Mouse (Mus musculus) megakaryocyte progenitor cell, adult 5-6 weeks (primary cell): ENCODE measurements at regions not wholly inside any gene's neighbourhood (a gene's known extent, or its start where the extent isn't known, plus 50 kb on each side); places are given as distances from the start of the nearest gene placed in this dataset.

Source experiments
- ATAC-seq: replicated peaks from 2 replicates; pipeline ENCODE4 v1.8.0; 2016; ENCODE audit warnings: mild to moderate bottlenecking, moderate TSS enrichment, inconsistent platforms; ENCODE audit not compliant: poor library complexity

- no peak for ATAC-seq
Measured at GRCm38 (mm10) chr9:78881307-78881790, 266.0 kb downstream of the Cd109 start.

GRCm38 (mm10) chr9:78903211-78903610 lies 287.9 kb downstream of the Cd109 start:
- ATAC-seq, result no peak

GRCm38 (mm10) chr9:78917336-78917735 lies 302.0 kb downstream of the Cd109 start:
- no peak for ATAC-seq

- no peak for ATAC-seq
Measured at GRCm38 (mm10) chr9:78925977-78926593, 310.7 kb downstream of the Cd109 start.

- ATAC-seq, result no peak
Measured at GRCm38 (mm10) chr9:78941648-78942047, 326.3 kb downstream of the Cd109 start.

DNA sequence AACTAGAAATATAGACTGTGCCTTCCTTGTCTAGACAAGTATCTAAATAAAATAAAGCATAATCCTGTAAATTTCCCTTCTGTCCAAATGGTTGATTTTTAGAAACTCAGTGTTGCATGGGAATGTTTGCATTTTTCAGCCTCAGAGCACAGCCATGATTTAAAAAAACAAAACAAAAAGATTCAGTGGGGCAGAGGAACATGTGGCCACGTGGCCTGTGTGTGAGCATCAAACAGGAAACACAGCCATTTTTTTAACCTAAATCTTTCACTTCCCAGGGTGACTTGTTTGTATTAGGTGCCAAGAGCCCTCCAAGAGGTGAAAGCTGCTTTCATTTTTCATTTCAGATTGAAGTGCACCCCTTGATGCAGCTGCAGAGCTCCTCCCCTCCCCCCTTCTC lies 349.5 kb downstream of the Cd109 start:
- ATAC-seq, result no peak

- ATAC-seq, result no peak
Measured at GRCm38 (mm10) chr9:78965226-78965950, 350.0 kb downstream of the Cd109 start.

GRCm38 (mm10) chr9:78971731-78972130 lies 356.4 kb downstream of the Cd109 start:
- ATAC-seq, result no peak

- ATAC-seq, result no peak
Measured at GRCm38 (mm10) chr9:78983734-78984133, 368.4 kb downstream of the Cd109 start.

- ATAC-seq, result no peak
Measured at GRCm38 (mm10) chr9:78985184-78985864, 370.0 kb downstream of the Cd109 start.

DNA sequence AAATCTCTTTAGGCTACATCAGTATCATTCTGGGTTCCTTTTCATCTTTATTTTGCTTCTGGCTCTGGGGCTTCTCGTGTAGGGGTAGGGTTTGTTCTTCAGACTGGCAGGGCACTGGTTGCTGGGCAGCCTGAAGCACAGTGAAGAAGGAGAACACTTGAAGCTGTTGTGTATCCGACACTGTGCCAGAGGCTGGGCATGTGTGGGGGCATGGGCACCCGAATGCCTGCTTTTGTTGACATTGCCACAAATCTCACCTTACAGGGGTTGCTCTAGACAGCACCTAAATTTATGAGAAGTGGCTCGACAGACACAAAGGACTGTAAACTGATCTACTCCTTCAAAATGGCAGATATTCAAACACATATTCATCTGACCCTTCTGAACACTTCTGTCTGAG lies 376.0 kb downstream of the Cd109 start:
- ATAC-seq, result no peak

DNA sequence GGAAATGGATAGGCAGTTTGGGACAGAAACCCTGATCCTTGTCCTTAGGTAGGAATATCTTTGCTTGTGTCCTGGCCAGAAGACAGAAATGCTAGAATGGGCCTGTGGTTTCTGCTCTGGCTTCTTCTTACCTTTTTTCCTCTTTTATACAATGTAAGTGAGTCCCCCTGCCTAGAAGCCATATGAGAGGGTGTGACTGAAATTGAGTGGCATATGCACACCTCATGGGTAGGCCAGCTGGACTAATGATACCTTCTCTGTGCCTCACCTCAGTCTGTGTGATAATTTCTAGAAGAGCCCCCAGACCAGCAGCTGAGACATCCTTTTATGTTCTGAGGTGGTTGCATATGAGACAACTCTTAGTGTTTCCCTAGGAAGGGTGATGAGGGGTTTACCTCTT lies 385.7 kb downstream of the Cd109 start:
- ATAC-seq, result no peak

DNA sequence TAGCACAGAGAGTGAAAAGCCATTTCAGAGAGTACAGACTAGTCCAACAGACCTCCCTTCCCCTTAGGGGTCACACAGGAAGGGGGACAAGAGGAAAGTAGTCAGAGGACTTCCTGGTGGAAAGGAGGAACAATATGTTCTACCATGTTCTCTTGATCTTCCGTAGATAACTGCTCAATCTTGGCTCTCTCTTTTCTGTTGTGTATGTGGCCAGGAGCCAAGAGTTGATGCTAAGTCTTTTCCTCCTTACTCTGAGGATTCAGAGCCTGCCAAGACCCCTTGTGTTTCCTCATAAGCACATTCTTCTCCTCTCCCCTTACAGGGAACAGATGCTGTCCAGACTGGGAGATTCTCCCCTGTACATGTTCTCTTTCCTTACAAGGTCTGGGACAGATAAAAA lies 386.6 kb downstream of the Cd109 start:
- no peak for ATAC-seq

DNA sequence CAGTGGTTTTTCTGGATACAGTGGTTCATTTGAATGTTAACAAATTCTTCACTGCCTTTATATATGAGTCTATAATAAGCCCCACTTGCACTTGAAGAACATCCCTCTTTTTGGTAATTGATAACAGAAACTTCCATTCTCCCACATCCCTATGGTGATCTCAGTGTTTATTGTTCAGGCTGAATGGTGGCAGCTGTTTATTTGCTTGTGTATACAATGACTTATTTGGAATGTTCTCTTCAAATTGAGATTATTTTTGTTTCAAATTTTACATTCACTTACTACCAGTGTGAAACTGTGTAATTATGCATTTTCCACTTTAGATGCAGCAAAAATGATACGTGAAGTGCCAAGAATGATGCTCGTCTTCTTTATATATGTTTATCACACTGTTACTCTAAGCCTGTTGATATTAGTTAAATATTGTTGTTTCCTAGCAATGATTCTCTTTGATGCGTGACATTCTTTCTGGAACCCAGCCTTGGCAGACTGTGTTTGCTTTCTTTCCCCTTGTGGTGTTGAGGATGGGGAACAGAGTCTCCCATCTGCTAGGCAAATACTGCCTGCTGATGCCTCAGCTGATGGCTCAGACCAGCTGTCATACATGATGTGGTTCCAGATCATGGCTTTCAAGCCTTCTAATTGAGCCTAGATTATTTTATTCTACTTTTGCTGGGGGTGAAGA lies 389.1 kb downstream of the Cd109 start:
- ATAC-seq, result no peak

GRCm38 (mm10) chr9:79022291-79022690 lies 406.9 kb downstream of the Cd109 start:
- no peak for ATAC-seq

DNA sequence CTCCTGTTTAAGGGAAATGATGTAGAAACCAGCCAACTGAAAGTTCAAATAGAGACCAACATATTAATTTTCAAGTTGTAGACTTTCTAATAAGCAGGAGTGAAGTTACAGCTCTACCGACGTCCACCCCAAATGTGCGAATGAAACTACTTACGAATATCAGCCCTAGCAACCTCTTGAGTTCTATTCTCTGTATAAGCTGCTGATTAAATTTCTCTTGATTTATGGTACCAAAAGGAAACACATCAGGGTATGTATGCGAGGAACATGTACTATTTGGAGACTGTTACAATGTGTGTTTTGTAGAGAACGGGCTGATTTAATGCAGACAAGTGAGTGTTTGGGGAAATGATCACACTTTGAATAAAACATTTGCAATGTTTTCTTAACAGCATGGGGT lies 412.9 kb downstream of the Cd109 start:
- no peak for ATAC-seq

DNA sequence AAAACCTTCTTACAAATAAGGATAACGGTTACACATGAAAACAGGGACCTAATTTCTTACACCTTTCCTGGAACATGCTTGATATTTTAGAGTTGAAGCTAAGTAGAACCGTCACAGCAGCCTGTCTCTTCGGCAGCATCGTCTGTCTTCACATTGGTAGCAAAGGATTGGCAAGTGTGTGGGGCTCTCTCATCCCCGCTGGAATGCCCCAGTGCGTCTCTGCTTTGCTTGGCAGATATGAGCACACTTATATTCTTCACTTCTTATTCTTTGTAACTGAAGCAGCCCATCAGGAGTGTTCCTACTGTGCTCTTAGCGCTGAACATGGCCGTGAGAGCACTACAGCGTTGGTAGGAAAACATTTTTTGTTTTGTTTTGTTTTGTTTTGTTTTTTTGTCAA lies 414.1 kb downstream of the Cd109 start:
- ATAC-seq, result no peak

DNA sequence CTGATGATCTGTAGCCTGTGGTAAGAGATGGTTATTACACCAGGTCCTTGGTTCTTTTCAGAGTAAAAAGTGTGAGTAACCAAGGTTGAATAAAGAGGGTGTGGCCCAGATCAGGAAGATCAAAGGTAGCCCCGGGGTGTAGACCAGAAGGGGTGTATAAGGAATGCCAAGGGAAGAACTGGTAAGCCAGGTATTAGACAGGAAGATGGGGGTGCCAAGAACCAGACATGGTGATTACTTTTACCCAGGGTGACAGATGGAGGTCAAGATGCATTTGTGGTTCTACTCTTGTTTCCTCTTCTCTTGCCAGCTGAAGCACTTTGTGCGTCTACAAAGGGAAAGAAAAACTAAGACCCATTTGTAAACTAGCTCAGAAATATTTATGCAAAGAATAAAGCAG lies 420.3 kb downstream of the Cd109 start:
- no peak for ATAC-seq

GRCm38 (mm10) chr9:79037054-79037453 lies 421.7 kb downstream of the Cd109 start:
- no peak for ATAC-seq

DNA sequence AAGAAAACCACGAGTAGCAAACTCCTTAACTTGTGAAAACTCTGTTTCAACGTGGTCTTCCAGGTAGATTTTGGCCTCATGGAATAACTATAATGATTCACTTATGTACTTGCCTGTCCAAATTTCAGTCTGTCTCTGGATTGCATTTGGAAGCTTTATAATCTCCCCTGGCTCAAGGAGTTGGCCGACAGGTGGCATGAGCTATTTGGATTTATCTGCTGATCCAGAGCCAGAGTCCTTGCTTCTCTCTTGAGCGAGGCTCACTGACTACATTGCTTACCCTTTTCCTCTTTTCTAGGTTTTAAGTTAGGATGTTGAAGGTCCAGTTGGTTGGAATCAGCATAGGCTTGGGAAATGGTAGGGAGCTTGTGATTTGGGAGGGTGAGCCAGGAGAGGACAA lies 423.6 kb downstream of the Cd109 start:
- ATAC-seq, result no peak

DNA sequence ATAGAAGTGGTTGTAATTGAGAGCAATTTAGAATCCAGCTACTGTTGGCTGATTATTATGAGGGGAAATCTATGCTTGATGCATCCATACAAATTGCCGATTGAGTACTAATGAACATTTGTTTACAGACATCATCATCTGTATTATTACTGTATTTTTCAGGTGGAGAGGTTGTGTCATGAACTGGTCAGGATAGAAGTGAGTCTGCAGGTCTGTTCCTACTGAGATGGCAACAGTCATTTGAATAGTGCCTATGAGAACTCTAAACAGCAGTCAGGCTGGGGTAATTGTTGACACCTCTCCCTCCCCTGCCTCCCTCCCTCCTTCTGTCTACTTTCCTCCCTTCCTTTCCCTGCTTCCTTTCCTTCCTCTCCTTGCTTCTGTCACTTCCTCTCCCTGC lies 429.0 kb downstream of the Cd109 start:
- ATAC-seq, result no peak

DNA sequence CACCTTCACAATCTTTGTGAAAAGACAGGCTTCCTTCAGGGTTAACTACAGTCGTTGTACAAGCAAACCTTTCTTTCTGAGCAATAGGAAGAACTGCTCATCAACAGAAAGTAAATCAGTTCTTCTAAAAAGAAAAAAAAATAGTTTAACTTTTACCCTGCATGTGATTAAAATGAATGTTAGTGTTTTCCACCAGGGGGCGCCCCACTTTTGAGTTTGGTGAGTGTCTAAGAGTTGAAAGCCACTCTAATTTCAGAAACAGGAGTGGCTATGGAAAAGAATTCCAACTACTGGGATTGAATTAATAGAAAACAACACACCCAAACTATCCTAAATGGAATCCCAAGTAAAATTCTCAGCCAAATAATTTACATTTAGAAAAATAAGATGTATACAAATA lies 430.0 kb downstream of the Cd109 start:
- ATAC-seq, result no peak
